Mouse (Mus musculus) R1 (cell line): ENCODE results near the gene Schip1.
A peak's percentile ranks its signal among the peaks of the same experiment; 100 is the strongest.

Experiments
- DNase-seq: peaks from one replicate; pipeline ENCODE4 v3.0.0-alpha.2; 2018; ENCODE audit warnings: low read depth, low spot score

Gene Schip1

DNA sequence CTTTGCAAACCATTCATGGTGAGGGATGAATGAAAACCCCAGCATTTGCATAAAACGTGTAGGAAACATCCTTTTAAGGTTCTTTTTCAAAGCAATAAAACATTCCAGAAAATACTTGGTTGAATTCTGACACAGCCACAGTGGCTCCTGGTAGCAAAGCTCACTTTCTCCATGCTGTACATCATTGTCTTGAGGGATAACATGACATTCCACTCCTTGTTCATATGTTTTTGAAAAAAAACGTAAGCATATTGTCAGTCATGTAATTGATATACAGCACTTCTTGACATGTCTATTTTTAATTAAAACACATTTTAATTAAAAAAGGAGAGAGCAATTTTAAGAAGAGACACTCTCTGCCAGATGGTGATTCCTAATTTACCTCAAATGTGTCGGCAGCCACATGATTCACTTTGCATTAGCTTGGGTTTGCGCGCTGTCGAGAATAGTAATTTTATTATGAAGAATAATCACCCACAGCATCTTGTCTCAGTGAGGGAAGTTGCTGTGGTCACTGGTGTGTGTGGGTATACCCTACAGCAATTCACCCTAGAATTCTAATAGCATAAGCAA is 61.8 kb downstream of the Schip1 start:
- DNase-seq = no peak

DNA sequence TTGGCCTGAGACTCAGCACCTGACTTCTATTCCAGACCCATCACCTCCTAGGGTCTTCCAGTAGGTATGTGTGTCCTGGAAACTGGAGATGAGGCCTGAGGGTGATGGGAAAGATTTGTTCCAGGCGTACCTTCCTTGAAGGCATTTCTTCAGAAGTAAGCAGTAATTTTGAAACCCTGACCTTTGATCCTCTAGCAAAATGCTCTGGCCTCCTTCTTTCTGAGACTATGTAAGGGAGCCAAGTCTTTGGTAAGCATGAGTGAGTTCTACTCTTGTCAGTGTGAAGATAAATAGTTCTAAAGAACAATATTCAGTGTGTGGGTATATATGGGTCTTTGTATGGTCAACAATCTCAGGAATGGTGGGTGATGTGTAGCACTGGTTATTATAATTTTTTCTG is 65.8 kb downstream of the Schip1 start:
- DNase-seq = no peak

DNA sequence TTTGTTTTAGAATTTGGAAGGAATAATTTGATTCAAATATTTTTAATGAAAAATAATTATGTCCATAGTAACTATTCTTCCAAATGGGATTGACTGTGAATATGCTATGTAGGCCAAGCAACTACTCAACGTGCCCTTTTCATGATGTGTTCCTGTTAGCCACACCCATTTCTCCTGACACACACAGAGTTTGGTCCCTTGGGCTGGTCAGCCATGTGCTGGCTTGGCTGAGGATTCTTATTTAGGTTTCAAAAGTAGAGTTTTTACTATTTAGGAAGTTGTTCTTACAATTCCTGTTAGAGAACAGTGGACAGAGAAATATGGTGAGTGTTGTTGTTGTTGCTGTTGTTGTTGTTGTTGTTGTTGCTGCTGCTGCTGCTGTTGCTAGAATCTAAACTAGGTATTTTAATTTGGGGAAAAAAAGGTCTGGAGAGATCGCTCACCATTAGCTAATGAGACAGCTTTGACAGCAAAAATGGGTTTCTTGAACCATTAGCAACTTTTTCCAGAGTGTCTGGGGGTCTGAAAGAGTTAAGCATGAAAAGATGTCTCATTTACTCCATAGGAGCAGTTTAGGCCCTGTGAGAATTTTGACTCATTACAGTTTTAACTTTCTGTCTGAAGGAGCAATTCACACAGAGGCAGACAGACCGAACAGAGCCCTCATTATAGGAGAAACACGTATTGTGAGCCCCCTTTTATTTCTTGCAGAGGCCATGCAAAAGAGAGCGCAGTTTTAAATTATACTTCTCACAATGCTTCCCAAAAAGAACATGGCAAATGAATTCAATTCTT is 74.4 kb downstream of the Schip1 start:
- DNase-seq = no peak

DNA sequence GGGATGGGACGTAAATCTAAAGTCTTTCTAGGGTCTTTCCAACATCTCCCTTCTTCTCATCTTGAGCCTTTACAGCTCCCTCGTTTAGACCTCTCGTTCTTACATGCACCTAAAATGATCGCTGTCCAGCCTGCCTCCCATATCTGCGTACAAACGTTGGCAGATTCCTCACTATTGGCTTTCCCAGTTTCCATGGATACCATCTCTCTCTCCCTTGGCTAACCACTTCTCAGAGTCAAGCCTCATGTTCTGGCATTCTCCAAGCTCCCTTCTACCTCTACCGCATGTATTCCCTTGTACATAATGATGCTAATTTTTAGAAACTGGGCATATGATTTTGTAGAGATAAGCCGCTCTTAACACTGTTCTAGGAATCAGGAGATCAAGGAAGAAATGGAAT is 86.1 kb downstream of the Schip1 start:
- DNase-seq = no peak

DNA sequence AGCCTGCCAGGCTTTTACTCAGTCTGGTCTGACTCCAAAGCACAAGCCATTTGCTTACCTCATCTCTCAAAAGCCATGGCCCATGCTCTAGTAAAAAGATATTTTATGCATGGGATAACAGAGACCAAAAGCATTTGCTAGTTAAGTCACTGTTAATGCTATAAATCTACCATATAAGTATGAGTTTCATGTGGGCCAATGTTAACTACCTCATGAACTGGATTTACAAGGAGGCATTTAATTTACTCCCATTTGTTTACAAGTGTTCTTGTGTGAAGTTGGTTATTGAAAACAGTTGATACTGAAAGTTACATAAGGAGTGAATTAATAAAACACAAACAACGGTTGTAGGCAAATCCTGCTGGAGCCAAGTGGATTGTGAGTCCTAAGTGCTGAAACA is 95.6 kb downstream of the Schip1 start:
- no peak for DNase-seq

DNA sequence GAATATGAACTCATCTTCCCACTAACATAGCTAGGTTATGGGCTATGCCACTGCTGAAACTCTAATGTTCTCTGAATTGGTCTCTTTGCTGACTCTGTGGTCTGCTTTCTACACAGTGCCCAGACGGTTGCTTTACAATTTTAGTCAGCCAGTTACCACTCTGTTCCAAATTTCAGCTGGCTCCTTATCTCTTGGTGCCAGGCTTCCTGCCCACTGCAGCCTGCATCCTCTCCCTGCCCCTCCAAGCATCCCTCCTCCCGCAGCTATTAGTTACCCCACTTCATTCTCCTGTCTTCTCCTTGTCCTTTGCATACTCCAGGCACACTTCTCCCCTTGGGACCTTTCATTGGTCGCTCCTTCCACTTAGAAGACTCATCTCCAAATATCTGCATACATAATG is 96.2 kb downstream of the Schip1 start:
- no peak for DNase-seq

DNA sequence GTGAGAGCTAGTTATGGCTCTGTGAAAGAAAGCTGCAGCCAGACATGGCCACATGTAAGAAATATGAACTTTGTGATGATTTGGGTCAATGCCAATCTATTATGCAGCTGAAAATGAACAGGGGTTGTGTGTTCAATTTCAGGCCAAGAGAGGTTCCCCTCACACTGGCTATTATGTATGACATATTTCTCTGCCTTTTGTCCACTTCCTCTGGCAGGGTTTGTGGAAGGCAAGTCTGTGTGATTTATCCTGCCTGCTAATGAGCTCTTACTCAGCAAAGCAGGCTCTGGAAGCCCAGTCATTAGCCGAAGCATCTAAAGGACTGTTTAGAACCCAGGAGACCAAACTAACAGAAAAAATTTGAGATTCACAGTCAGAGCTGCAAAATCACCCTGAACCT is 113.6 kb downstream of the Schip1 start:
- DNase-seq = no peak

DNA sequence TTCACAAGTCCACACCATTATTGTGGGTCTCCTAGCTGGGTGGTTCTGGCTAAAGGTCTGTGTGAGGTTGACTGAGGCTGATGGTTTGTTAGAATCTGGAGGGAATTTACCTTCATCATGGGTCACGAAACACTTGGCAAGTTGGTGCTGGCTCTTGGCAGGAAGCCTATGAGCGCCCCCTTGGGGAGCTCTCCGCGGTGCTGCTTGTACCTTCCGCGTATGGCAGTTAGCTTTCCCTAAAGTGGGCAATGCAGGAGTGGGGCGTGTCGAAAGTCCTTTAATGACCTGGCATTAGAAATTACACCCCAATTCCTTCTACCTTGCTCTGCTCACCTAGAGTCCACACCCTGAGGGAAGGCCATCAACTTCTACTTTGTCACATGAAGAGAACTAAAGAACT is 122.9 kb downstream of the Schip1 start:
- DNase-seq = peak; percentile 20

DNA sequence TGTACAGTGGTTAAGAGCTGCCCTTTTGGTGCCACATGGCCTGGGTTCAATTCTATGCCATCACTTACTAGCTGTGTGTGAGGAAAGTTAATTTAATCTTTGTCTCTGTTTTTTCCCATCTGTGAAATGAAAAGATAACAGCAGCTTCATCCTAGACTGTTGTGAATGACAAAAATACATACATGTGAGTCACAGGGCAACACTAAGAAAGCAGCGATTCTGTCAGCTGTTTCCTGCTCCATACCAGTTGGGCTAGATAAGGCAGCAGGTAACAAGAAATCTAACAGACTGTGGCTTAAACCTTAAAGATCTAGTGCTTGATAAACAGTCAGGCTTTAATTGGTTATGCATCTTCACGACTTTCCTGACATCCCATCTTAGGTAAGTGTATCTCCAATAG is 124.5 kb downstream of the Schip1 start:
- no peak for DNase-seq

DNA sequence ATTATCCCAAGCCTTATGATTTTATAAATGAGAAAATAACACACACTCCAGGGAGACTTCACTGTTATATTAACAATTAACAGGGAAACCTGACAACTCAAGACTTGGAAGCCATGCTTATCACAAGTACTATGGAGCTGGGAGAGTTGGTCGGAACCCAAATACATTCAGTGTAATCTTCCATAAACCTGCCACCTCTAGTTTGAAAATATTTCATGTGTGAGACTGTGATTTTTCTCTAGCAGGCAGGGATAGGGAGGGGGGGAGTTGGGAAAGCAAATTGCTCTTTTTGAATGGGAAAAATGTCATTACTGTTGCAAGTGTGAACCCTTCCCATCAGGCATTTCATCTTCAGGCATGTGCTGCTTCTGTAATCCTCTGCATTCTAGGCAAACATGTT is 132.3 kb downstream of the Schip1 start:
- no peak for DNase-seq

DNA sequence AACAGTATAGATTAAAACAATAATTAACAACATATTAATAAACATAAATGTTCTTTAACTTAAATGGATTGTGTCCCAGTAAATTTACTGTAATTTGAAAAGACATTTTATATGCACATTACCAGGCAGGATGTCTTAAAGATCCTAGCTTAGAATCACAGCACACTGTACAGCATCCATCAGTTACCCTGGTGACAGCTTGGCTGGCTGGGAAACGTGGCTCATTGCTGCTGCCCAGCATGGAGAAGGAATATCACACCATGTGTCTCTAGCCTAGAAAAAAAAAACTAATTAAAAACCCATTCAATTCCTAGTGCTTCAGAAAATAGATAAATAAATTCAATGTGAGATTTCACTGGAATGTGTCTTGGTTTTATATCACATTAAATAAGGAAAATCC is 136.6 kb downstream of the Schip1 start:
- no peak for DNase-seq

DNA sequence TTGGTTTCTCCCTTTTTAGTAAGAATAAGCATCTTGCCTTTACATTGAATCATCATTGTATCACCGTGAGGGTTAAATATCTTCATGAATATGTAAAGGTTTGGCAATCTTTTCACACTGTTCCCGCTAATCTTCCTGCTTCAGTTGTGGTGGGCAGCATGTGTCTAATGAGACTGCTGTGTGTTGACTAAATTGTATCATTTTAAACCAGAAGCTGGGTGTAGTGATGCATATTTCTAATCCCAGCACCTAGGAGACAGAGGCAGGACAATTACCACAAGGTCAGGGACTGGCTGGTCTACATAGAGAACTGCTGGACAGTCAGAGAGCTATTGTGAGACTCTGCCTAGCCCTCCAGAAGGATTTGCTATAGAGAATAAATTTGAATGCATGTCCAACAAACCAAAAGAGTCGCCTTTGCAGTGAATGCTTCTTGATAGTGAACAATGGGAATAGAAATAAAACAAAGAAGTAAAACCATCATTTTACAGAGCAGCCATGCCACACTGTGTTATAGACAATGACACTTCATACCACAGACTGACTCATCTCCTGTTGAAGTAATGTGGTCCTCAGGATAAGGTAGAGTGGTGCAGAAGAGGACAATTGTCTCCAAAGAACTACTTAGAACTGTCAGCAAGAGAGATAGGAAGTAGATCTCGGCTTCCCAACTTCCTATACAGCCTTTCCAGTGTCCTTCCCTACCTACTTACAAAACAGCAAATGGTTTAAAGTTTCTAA is 137.7 kb downstream of the Schip1 start:
- DNase-seq = no peak

DNA sequence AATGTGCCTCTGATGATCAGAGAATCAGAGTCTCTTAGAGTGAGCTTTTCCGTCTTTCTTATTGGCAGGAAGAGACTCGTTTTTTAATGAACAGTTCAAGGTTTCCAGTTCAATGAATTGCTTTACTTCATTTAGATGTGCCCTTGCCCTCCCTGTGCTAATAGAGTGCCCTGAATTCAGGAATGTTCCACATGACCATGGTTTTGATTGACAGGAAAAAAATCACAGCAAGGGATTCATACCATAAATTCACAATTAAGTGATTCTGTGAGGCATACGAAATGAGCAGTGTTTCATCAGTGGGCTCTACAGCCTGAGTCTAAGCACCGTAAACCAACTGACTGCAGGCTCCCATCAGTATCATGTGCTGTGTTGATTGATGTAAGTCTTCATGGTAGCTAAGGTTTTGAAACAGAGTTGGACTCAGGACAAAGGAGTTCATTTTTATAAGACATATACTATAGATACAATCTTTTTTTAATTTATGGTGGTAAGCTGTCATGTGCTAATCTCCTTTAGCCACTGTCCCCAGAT is 139.4 kb downstream of the Schip1 start:
- DNase-seq = no peak

DNA sequence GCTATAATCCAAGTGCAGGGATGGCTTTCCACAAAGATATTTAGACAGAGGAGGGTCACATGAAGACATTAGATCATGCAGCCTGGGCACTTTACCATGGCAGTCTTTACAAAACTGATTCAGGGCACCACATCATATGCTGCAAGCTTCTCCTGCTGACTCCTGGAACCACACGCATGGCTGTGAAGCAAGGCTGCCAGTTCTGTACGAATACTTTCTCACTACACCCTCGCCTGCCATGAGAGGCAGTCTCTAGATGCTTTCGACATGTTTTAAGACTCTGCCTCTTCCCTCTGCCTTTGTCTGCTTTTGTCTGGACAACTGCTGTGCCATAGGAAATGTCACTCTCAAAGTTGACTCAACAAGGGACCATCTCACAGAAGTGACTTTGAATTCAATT is 145.8 kb downstream of the Schip1 start:
- no peak for DNase-seq

DNA sequence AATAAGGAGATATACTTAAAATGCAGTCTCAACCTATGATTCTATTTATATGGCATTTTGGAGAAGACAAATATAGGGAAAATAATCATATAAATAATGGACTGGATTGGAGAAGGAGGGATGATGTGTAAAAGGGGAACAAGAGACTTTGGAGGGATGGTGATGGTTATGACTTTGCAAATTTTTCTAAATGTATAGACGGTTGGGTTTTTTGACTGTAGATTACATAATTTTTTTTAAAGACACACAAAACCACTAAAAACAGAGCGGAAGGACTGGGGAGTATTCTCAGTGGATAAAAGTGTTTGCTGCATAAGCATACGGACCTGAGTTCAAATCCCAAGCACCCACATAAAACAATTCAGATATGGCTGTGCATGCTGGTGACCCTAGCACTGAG is 156.8 kb downstream of the Schip1 start:
- no peak for DNase-seq

DNA sequence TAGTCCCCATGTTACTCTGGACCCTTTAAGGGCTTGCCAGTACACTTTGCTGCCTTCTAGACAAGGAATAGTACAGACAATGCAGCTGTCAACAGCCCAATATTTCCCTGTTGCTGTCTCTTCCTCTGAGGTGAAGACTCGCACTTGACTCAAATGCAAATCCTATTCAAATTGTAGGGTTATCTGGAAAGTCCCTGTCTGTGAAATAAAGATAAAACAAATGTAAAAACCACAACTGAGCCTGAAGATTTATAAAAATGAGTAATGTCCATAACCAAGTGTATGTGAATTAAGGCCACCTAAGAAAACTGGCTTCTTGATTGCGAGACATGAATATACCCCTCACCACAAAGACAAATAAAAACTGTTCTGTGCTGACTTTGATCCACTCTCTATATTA is 175.3 kb downstream of the Schip1 start:
- no peak for DNase-seq

DNA sequence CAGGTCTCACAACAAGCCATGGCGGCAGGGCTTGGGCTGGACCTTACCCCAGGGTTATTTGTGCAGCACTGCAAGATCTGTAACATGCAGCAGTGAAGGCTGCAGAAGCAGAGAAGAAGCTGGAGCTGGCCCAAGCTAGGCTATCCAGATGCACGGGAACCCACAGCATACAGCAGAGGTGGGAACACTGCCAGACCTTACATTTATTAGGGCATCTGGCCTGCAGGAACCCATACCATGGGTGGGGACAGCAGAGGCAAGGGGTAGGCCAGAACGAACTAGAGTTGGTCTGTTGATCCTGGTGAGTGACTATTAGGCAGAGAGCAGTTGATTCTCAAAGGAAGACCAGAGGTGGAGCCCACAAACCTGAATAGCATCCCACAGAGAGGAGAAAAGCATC is 178.6 kb downstream of the Schip1 start:
- DNase-seq = no peak

DNA sequence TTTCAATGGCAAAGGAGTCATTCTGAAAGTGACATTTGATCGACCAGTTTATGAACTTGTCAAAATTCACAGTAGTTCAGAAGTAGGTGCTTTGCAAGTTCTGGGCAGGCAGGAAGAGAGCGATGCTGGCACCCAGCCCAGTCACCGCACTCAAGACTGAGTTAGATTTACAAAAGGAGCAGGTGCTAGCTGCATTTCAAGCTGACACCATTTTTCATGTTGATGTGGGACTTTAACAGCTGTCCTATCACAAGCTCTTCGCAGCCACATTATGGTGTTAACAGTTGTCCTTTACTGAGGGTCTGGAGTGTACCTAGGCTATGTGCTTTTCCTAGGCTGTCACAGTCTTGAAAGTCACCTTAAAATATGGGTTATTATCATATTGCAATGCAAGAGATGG is 181.6 kb downstream of the Schip1 start:
- DNase-seq = peak; percentile 25

DNA sequence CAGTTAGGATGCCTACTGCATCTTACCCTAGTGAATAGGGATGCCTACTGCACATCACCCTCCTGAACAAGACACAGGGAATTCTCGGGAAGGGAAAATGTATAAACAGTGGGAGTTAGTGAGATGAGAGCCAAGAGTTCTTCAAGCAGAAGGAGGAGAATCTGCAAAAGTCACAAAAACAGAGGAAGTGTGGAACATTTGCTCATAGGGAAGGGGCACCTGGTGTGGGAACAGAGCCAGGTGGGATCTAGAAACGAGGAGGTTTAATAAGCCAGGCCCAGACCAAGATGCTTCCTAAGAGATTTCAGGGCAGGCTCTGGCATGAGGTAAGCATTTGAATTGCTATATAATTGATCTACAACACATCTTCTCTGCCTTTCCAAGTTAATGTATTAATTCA is 186.0 kb downstream of the Schip1 start:
- DNase-seq = no peak

DNA sequence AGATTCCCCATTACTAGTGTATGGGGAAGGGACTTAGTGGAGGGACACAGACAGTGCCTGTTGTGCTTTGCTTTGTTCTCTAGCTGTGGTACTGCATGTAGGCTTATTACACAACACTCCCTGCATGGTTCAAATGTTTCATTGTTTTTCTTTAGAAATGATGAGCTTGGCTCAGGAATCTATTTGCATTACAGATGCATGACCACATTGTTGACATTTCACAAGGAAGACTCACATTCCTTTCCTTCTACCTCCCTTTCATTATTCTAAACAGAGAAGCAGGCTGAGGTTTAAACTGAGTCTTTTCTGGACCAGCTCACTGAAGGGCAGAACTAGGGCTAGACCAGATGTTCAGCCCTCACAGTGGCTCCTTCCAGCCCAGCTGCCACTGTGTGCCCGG is 187.7 kb downstream of the Schip1 start:
- peak; percentile 79 for DNase-seq

DNA sequence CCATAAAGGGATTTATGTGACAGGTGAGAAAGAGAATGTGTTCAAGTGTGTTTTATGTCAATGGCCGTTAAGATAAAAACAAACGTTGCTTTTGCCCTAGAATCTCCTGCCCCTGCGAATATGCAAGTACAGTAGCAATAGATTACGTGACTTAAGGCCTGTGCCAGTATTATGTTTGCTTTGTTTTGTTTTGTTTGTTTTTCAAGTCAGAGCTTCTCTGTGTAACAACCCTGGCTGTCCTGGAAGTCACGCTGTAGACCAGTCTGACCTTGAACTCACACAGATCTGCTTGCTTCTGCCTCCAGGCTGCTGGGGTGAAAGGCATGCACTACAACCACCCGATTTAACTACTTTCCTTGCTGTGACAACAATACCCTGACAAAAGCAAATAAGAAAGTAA is 197.7 kb downstream of the Schip1 start:
- no peak for DNase-seq

DNA sequence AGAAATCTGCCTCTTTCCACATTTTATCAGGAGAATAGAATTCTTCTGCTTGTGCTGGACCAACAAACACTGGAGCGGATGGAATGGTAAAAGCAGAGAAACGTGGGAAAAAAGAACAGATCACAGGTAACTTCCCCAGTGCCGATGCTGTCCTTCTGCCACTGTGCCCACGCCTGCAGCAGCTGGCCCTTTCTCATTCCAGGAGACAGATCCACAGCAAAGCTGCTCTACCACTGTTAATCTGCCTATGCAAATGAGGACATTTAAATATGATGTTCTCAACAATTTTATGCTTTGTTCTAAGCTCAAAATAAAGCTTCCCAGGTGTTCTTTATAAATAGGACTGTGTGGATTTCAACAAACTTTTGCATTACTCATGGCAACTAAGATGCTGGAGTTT is 203.3 kb downstream of the Schip1 start:
- DNase-seq = no peak

DNA sequence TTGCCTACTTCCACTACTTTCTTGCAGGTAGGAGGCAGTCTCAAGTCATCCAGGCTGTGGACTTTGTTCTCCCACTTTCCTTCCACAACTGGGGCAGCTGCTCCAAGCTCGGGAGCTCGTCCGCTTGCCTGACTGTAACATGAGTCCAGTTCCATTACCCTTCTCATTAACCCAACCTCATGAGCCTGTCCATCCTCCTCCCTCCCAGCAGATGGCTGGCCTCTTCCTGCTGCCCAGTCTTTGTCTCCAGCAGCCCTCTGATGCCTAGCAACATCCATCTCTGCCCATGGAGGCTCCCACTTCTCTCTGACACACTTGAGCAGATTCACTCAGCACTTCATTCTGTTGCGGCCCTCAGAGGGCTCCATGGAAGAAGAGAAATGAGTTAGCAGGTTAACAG is 204.6 kb downstream of the Schip1 start:
- no peak for DNase-seq
